Mouse (Mus musculus): ENCODE results near the gene Magi1. TPM values are rescaled to one million over a fixed set of nuclear protein-coding genes. Genes with fewer than 3 reads are reported as not detected.

Magi1 gene
- total and polyA plus RNA-seq, 3 experiments: not detected

GRCm38 (mm10) chr6:94195303-94195911 is 88.3 kb downstream of the Magi1 start:
- no peak for TF ChIP-seq UBTF (IDR thresholded peaks at IDR 0.05; ENCODE audit: borderline replicate concordance, insufficient read depth, low read depth, low read length)
- no peak for TF ChIP-seq ZNF384 (IDR thresholded peaks at IDR 0.05; ENCODE audit: low read depth, low read length)
- TF ChIP-seq TCF12 (IDR thresholded peaks at IDR 0.05; ENCODE audit: low read depth, low read length): no peak
- TF ChIP-seq GABPA (IDR thresholded peaks at IDR 0.05; ENCODE audit: low read depth, low read length): no peak
- Histone ChIP-seq H3K4me1 (ENCODE audit: control insufficient read depth in 1 of 2, insufficient read depth in 2 of 2, low read length in 2 of 2) (no peaks in the 10 kb centered on the region), H3K27me3 (ENCODE audit: control insufficient read depth in 1 of 2, insufficient read depth in 2 of 2, low read length in 2 of 2) (no peaks in the 10 kb centered on the region), H3K27ac (ENCODE audit: control insufficient read depth, low read depth, low read length) (no peak overlapping the region), H3K9me3 (replicated peaks; ENCODE audit: insufficient read depth, low read length) (no peaks in the 10 kb centered on the region), H3K9ac (ENCODE audit: control insufficient read depth, low read depth, low read length, poor library complexity, severe bottlenecking) (no peak overlapping the region), H3K4me3 (ENCODE audit: control insufficient read depth in 1 of 2, insufficient read depth in 1 of 2, low read depth in 2 of 2, low read length in 2 of 2) (no peak overlapping the region), H3K36me3 (ENCODE audit: control insufficient read depth in 1 of 2, insufficient read depth in 2 of 2, low read length in 2 of 2) (no peaks in the 10 kb centered on the region), H3K79me2 (ENCODE audit: control insufficient read depth, insufficient read depth, low read length, poor library complexity) (no peaks in the 10 kb centered on the region)
- DNase-seq (ENCODE audit: low read depth, low spot score): no peak

DNA sequence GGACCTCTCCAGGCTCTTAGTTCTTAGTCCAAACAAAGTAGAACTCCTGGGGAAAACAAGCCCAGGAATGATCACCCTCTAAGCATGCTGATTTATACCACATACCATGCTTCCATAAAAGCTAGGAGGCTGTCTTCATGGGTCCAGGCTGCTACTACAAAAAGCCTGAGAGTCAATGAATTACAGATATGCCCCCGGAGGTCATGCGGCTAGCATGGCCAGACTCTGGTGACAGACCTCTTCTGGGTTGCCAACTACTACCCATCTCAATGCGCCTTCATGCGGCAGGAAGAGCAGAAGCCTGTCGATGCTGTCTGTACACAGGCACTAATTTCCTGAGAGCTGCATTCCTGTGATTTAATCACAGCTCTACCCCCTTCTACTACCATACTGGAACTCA is 92.9 kb downstream of the Magi1 start:
- H3K27ac ChIP-seq (ENCODE audit: control insufficient read depth, low read depth, low read length): no peak overlapping the region
- H3K4me3 ChIP-seq (ENCODE audit: control insufficient read depth in 1 of 2, insufficient read depth in 1 of 2, low read depth in 2 of 2, low read length in 2 of 2): no peak overlapping the region
- no peak for TF ChIP-seq ZKSCAN1 (IDR thresholded peaks at IDR 0.05; ENCODE audit: low read depth, low read length)
- no peak for TF ChIP-seq KAT2A (conservative IDR thresholded peaks at IDR 0.05; ENCODE audit: low read depth, low read length)
- no peak for TF ChIP-seq POLR2AphosphoS5 (IDR thresholded peaks at IDR 0.05; ENCODE audit: borderline replicate concordance, low read depth, low read length)
- TF ChIP-seq MEF2A (IDR thresholded peaks at IDR 0.05; ENCODE audit: extremely low read depth, insufficient replicate concordance, low read depth, low read length, poor library complexity, severe bottlenecking): no peak
- no peak for TF ChIP-seq POLR2A (IDR thresholded peaks at IDR 0.05; ENCODE audit: control insufficient read depth in 1 of 2, insufficient read depth in 1 of 2, low read depth in 1 of 2, low read length in 2 of 2, poor library complexity in 1 of 2)
- no peak for TF ChIP-seq CTCF (IDR thresholded peaks at IDR 0.05 in 2 of 3, conservative IDR thresholded peaks at IDR 0.05 in 1 of 3; ENCODE audit: control insufficient read depth in 1 of 3, insufficient read depth in 1 of 3, low read depth in 2 of 3, low read length in 3 of 3, poor library complexity in 1 of 3, severe bottlenecking in 1 of 3)
- no peak for TF ChIP-seq NELFE (IDR thresholded peaks at IDR 0.05; ENCODE audit: low read depth, low read length)
- no peak for TF ChIP-seq NRF1 (IDR thresholded peaks at IDR 0.05; ENCODE audit: insufficient read depth, low read depth, low read length, poor library complexity, severe bottlenecking)
- no peak for TF ChIP-seq BHLHE40 (IDR thresholded peaks at IDR 0.05; ENCODE audit: borderline replicate concordance, low read depth, low read length)
- no peak for TF ChIP-seq POLR2AphosphoS2 (IDR thresholded peaks at IDR 0.05; ENCODE audit: low read length)
- TF ChIP-seq TBP (IDR thresholded peaks at IDR 0.05; ENCODE audit: low read depth, low read length): no peak
- TF ChIP-seq USF1 (IDR thresholded peaks at IDR 0.05; ENCODE audit: low read depth, low read length): no peak
- TF ChIP-seq HCFC1 (IDR thresholded peaks at IDR 0.05; ENCODE audit: low read depth, low read length): no peak
- TF ChIP-seq MAFK (IDR thresholded peaks at IDR 0.05; ENCODE audit: borderline replicate concordance, low read depth, low read length): no peak
- TF ChIP-seq MAX (IDR thresholded peaks at IDR 0.05; ENCODE audit: low read length): no peak
- no peak for TF ChIP-seq E2F4 (IDR thresholded peaks at IDR 0.05; ENCODE audit: borderline replicate concordance, low read depth, low read length)
- TF ChIP-seq ZC3H11A (IDR thresholded peaks at IDR 0.05; ENCODE audit: low read depth, low read length): no peak
- no peak for TF ChIP-seq ZNF384 (IDR thresholded peaks at IDR 0.05; ENCODE audit: low read depth, low read length)
- TF ChIP-seq CHD2 (IDR thresholded peaks at IDR 0.05; ENCODE audit: low read length): no peak
- TF ChIP-seq CHD1 (IDR thresholded peaks at IDR 0.05; ENCODE audit: low read depth, low read length): no peak
- no peak overlapping the region for H3K9ac ChIP-seq (ENCODE audit: control insufficient read depth, low read depth, low read length, poor library complexity, severe bottlenecking)
- no peaks in the 10 kb centered on the region for H3K27me3 ChIP-seq (ENCODE audit: control insufficient read depth in 1 of 2, insufficient read depth in 2 of 2, low read length in 2 of 2)
- no peaks in the 10 kb centered on the region for H3K79me2 ChIP-seq (ENCODE audit: control insufficient read depth, insufficient read depth, low read length, poor library complexity)
- no peak for DNase-seq (ENCODE audit: low read depth, low spot score)
- H3K4me1 ChIP-seq (ENCODE audit: control insufficient read depth in 1 of 2, insufficient read depth in 2 of 2, low read length in 2 of 2): no peaks in the 10 kb centered on the region
- no peaks in the 10 kb centered on the region for H3K9me3 ChIP-seq (replicated peaks; ENCODE audit: insufficient read depth, low read length)
- H3K36me3 ChIP-seq (ENCODE audit: control insufficient read depth in 1 of 2, insufficient read depth in 2 of 2, low read length in 2 of 2): no peaks in the 10 kb centered on the region

All from MEL (cell line).